ENCODE assay signal across 9 mouse cellular contexts in the genomic region with DNA sequence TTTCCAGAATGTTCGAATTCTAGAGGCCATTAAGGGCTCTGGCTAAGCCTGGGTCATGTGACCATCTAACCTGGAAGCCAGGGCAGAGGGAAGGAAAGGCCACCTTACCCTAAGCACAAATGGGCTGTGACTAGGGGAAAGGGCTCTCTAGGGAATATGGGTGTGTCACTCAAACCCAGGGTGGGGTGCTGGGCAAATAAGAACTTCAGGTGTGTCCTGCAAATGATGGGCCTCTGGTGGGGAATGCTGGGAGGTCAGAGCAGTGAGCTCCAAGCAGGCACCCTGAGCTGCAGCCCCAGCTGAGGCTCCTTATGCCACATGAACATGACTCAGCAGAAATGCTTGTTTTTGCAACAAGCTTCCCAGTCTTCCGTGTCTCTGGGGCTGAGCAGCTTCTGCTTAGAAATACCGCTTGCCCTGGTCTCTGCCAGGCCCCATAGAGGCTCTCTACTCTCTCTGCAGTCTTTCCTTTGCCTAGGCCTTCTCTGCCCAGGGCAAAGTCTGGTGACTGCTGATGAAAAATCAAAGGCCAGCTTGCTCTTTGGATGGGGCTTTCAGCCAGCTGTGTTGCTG.
DNase-seq lines count a peak whose midpoint lies in the region; ATAC-seq and TF ChIP-seq lines count a peak whose summit lies in the region.
"Had no signal": no experiment of that assay in that cellular context is flagged by ENCODE, and none has a peak within 500 bp of the region (broad histone marks: within the 10 kb centered on the region; RNA-seq: fewer than 3 reads in every experiment).

No protein-coding gene starts in this region.

- DNase-seq in layer of hippocampus, adult 2 months (ENCODE audit: low spot score in 2 of 2) = peak in 1 of 2 experiments; percentile 32
- DNase-seq in layer of hippocampus, postnatal 36 days = no peak
- DNase-seq in R1 (ENCODE audit: low read depth, low spot score) = peak; percentile 28
- DNase-seq in liver, adult 2 months (ENCODE audit: extremely low read depth, low read depth, low spot score) = peak; percentile 81
- no peak for DNase-seq in testis, postnatal 14 days (ENCODE audit: low spot score)
- DNase-seq in layer of hippocampus, adult 9-10 months (ENCODE audit: low spot score) = no peak

- 17% methylated on average over 3 of the region's 3 CpGs for WGBS in liver, adult 2 months

- H3K4me1 ChIP-seq in liver, adult 2 months (ENCODE audit: control insufficient read depth, insufficient read depth, low read length) = peaks cover 15% of the 10 kb centered on the region

- ATAC-seq in erythroid progenitor cell, adult 5-6 weeks (replicated peaks; ENCODE audit: low FRiP score, poor library complexity, severe bottlenecking) = peak; percentile 91
- ATAC-seq in activated CD4-positive, CD25-positive, alpha-beta regulatory T cell, adult 4 months = no peak

- H3K4me3 ChIP-seq in layer of hippocampus, adult 2 months = no peak overlapping the region
- H3K4me3 ChIP-seq in liver, adult 2 months (ENCODE audit: insufficient read depth, low read depth, low read length) = no peak overlapping the region
- H3K4me3 ChIP-seq: neural tube, embryonic 13.5 days had no signal

- H3K79me2 ChIP-seq in liver, adult 2 months (ENCODE audit: control insufficient read depth, insufficient read depth, low read length) = no peaks in the 10 kb centered on the region

- no peak for TF ChIP-seq POLR2A in liver, adult 2 months (IDR thresholded peaks at IDR 0.05; ENCODE audit: extremely low read depth, insufficient read depth, low read length)

- H3K36me3 ChIP-seq in liver, adult 2 months (ENCODE audit: control insufficient read depth, insufficient read depth, low read length) = no peaks in the 10 kb centered on the region
- H3K36me3 ChIP-seq: neural tube, embryonic 13.5 days had no signal

- H3K27me3 ChIP-seq in liver, adult 2 months (ENCODE audit: control insufficient read depth, insufficient read depth, low read length) = no peaks in the 10 kb centered on the region
- H3K27me3 ChIP-seq: neural tube, embryonic 13.5 days had no signal

- peak overlapping the region; percentile 78 for H3K27ac ChIP-seq in layer of hippocampus, adult 2 months
- H3K27ac ChIP-seq in liver, adult 2 months (replicated peaks; ENCODE audit: insufficient read depth, low read depth, low read length) = peak overlapping the region; percentile 73
- H3K27ac ChIP-seq: neural tube, embryonic 13.5 days had no signal

- no peak for TF ChIP-seq CTCF in layer of hippocampus, adult 2 months (conservative IDR thresholded peaks at IDR 0.05)
- TF ChIP-seq CTCF in liver, adult 2 months (IDR thresholded peaks at IDR 0.05; ENCODE audit: low read depth, low read length) = no peak

- 0 out of 2 replicates have a peak overlapping the region, but pooled peaks have one; percentile 0 for H3K9ac ChIP-seq in liver, adult 2 months (ENCODE audit: low read depth, low read length)
- H3K9ac ChIP-seq: neural tube, embryonic 13.5 days had no signal

Comparison
In these comparisons a context has a peak if more than half of its experiments do, and no peak if none do; other contexts are left out.
1. DNase-seq: peak in R1 (single experiment) and liver, adult 2 months (single experiment); none in layer of hippocampus, postnatal 36 days (0 of 2), testis, postnatal 14 days (single experiment) and layer of hippocampus, adult 9-10 months (single experiment).